In the genomic region with DNA sequence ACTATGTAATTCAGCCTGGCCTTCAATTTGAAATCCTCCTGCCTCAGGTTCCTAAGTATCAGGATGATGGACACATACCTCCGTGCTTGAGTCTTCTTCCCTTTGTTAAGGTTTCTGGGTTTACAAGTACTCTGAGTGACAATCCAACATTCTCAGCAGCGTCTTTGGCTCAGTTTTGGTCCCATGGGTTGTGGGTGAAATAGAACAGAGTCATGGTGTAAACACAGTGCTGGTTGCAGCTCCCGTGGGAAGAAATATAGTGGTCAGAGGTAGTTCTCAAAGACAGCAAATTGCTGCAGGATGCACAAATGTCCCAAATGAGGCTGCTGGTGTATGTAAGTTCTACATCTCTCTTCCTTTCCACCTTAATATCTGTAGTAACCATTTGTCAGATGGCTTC, we compare ENCODE assay signal across 28 mouse cellular contexts. TPM values are rescaled to one million over a fixed set of nuclear protein-coding genes. Genes with fewer than 3 reads are reported as not detected.
DNase-seq lines count a peak whose midpoint lies in the region; ATAC-seq and TF ChIP-seq lines count a peak whose summit lies in the region.
"Had no signal": no experiment of that assay in that cellular context is flagged by ENCODE, and none has a peak within 500 bp of the region (broad histone marks: within the 10 kb centered on the region; RNA-seq: fewer than 3 reads in every experiment).

No protein-coding gene starts in this region.

- H3K9me3 ChIP-seq in intestine, postnatal 0 days (ENCODE audit: control insufficient read depth) = no peaks in the 10 kb centered on the region
- no peaks in the 10 kb centered on the region for H3K9me3 ChIP-seq in intestine, embryonic 15.5 days
- H3K9me3 ChIP-seq: embryonic facial prominence, embryonic 13.5 days; embryonic facial prominence, embryonic 15.5 days; forebrain, embryonic 10.5 days; forebrain, embryonic 12.5 days; G1E had no signal

- H3K4me3 ChIP-seq in intestine, postnatal 0 days (ENCODE audit: low read depth, low read length) = no peak overlapping the region
- H3K4me3 ChIP-seq in intestine, embryonic 15.5 days (replicated peaks) = no peak overlapping the region
- H3K4me3 ChIP-seq: embryonic facial prominence, embryonic 13.5 days; embryonic facial prominence, embryonic 15.5 days; erythroblast, embryonic 14.5 days; forebrain, embryonic 10.5 days; forebrain, embryonic 12.5 days had no signal

- no peak for ATAC-seq in intestine, postnatal 0 days
- no peak for ATAC-seq in intestine, embryonic 15.5 days
- ATAC-seq: activated CD4-positive, CD25-positive, alpha-beta regulatory T cell, adult 4 months; CD4-positive, CD25-positive, alpha-beta regulatory T cell, adult 4 months; forebrain, embryonic 14.5 days; forebrain, embryonic 16.5 days; Patski had no signal

- no peaks in the 10 kb centered on the region for H3K36me3 ChIP-seq in intestine, postnatal 0 days (ENCODE audit: control insufficient read depth, insufficient read depth)
- no peaks in the 10 kb centered on the region for H3K36me3 ChIP-seq in intestine, embryonic 15.5 days
- H3K36me3 ChIP-seq: embryonic facial prominence, embryonic 13.5 days; embryonic facial prominence, embryonic 15.5 days; forebrain, embryonic 10.5 days; forebrain, embryonic 12.5 days; G1E had no signal

- 0 out of 2 replicates have a peak overlapping the region, but pooled peaks have one; percentile 3 for H3K9ac ChIP-seq in intestine, postnatal 0 days (ENCODE audit: low read depth, low read length)
- no peak overlapping the region for H3K9ac ChIP-seq in intestine, embryonic 15.5 days
- H3K9ac ChIP-seq: embryonic facial prominence, embryonic 13.5 days; embryonic facial prominence, embryonic 15.5 days; forebrain, embryonic 12.5 days had no signal

- H3K27ac ChIP-seq in intestine, postnatal 0 days (ENCODE audit: low read depth, low read length) = no peak overlapping the region
- H3K27ac ChIP-seq in intestine, embryonic 15.5 days = no peak overlapping the region
- H3K27ac ChIP-seq: embryonic facial prominence, embryonic 13.5 days; embryonic facial prominence, embryonic 15.5 days; forebrain, embryonic 10.5 days; forebrain, embryonic 12.5 days had no signal

- WGBS in intestine, postnatal 0 days = 74% methylated on average over 3 of the region's 3 CpGs
- 69% methylated on average over 3 of the region's 3 CpGs for WGBS in intestine, embryonic 15.5 days

- no peaks in the 10 kb centered on the region for H3K27me3 ChIP-seq in intestine, postnatal 0 days (replicated peaks; ENCODE audit: control insufficient read depth, insufficient read depth, low read length)
- H3K27me3 ChIP-seq in intestine, embryonic 15.5 days (replicated peaks) = no peaks in the 10 kb centered on the region
- H3K27me3 ChIP-seq: CH12.LX; embryonic facial prominence, embryonic 13.5 days; embryonic facial prominence, embryonic 15.5 days; Patski had no signal

- TF ChIP-seq CTCF in intestine, postnatal 0 days (IDR thresholded peaks at IDR 0.05; ENCODE audit: low read depth) = no peak

- DNase-seq in gastrocnemius, adult 18-20 months (ENCODE audit: low spot score) = peak; percentile 14
- no peak for DNase-seq in gastrocnemius, adult 8-10 months (ENCODE audit: low spot score in 2 of 2)
- peak; percentile 89 for DNase-seq in adipocyte (ENCODE audit: low spot score)
- no peak for DNase-seq in right cerebral cortex, postnatal 14 days
- no peak for DNase-seq in kidney, postnatal 25 days
- DNase-seq: adrenal gland, postnatal 25 days; B cell, adult 2 months; cerebellum, adult 11 months; cerebellum, adult 18-20 months; cerebellum, adult 8-10 months; cerebellum, adult 9-11 months; cerebellum, postnatal 14 days; cerebellum, postnatal 36 days; embryo, embryonic 11 days had no signal

- no peak overlapping the region for H3K4me2 ChIP-seq in intestine, postnatal 0 days (replicated peaks; ENCODE audit: low read depth)
- no peak overlapping the region for H3K4me2 ChIP-seq in intestine, embryonic 15.5 days (replicated peaks)
- H3K4me2 ChIP-seq: embryonic facial prominence, embryonic 13.5 days; embryonic facial prominence, embryonic 15.5 days; forebrain, embryonic 12.5 days had no signal

- no peaks in the 10 kb centered on the region for H3K4me1 ChIP-seq in intestine, postnatal 0 days (replicated peaks; ENCODE audit: control insufficient read depth, insufficient read depth, low read length)
- H3K4me1 ChIP-seq in intestine, embryonic 15.5 days (replicated peaks) = 0 out of 2 replicates have a peak, but pooled peaks cover 9% of the 10 kb centered on the region

RNA-seq across cellular contexts. Expression of a gene that starts 21.8 kb away (rescaled TPM):
- 10 to 100 TPM; 14.2 to 18.3 TPM for total RNA-seq in gastrocnemius, adult 18-20 months (2021)
- 10 to 100 TPM; 10.0 to 15.1 (median 12.2) TPM for total RNA-seq in gastrocnemius, adult 8-10 months (2022)
- 32.1 and 36.9 TPM in 2 replicates for polyA plus RNA-seq in intestine, postnatal 0 days (2015; fragmentation: Nextera tagmentation; extraction: Ambion mirVana)
- 47.6 and 48.1 TPM in 2 replicates for polyA plus RNA-seq in intestine, embryonic 15.5 days (2015; fragmentation: Nextera tagmentation; extraction: Ambion mirVana)

Comparison
In these comparisons a context has a peak if more than half of its experiments do, and no peak if none do; other contexts are left out.
1. DNase-seq: peak in gastrocnemius, adult 18-20 months (single experiment) and adipocyte (single experiment); none in gastrocnemius, adult 8-10 months (0 of 2), right cerebral cortex, postnatal 14 days (single experiment) and kidney, postnatal 25 days (0 of 2).